Comparison of ENCODE assay signal across 10 mouse cellular contexts in genomic region chr6:88387836-88388724, GRCm38 (mm10). TPM values are rescaled to one million over a fixed set of nuclear protein-coding genes. Genes with fewer than 3 reads are reported as not detected.
DNase-seq lines count a peak whose midpoint lies in the region; ATAC-seq lines count a peak whose summit lies in the region.
"Had no signal": no experiment of that assay in that cellular context is flagged by ENCODE, and none has a peak within 500 bp of the region (broad histone marks: within the 10 kb centered on the region; RNA-seq: fewer than 3 reads in every experiment).

No protein-coding gene starts in this region.

- peak overlapping the region; percentile 72 for H3K27ac ChIP-seq in forebrain, embryonic 16.5 days (ENCODE audit: low read length)
- H3K27ac ChIP-seq in limb, embryonic 13.5 days = peak overlapping the region; percentile 58; the same call in 1 of the 2 replicates
- H3K27ac ChIP-seq: liver, embryonic 15.5 days had no signal

- no peaks in the 10 kb centered on the region for H3K27me3 ChIP-seq in forebrain, embryonic 16.5 days (replicated peaks; ENCODE audit: control insufficient read depth, insufficient read depth, low read length)
- H3K27me3 ChIP-seq in limb, embryonic 13.5 days = no peaks in the 10 kb centered on the region
- H3K27me3 ChIP-seq: liver, embryonic 15.5 days had no signal

- no peak overlapping the region for H3K4me3 ChIP-seq in forebrain, embryonic 16.5 days (replicated peaks; ENCODE audit: low read length)
- no peak overlapping the region for H3K4me3 ChIP-seq in limb, embryonic 13.5 days
- H3K4me3 ChIP-seq: liver, embryonic 15.5 days had no signal

- no peak overlapping the region for H3K9ac ChIP-seq in forebrain, embryonic 16.5 days (replicated peaks; ENCODE audit: low read depth, low read length)
- no peak overlapping the region for H3K9ac ChIP-seq in limb, embryonic 13.5 days
- H3K9ac ChIP-seq: liver, embryonic 15.5 days had no signal

- H3K4me2 ChIP-seq in forebrain, embryonic 16.5 days (ENCODE audit: low read length) = no peak overlapping the region
- no peak overlapping the region for H3K4me2 ChIP-seq in limb, embryonic 13.5 days (replicated peaks)
- H3K4me2 ChIP-seq: liver, embryonic 15.5 days had no signal

- intact Hi-C loops in heart, postnatal 36 days (cut with DNase I) = no loop called here

- DNase-seq in heart, adult 18-20 months = peak; percentile 8 to 10
- DNase-seq in heart, postnatal 36 days = no peak
- peak; percentile 15 for DNase-seq in 3T3-L1 (ENCODE audit: low read depth, low spot score)
- DNase-seq in gastrocnemius, adult 8-10 months (ENCODE audit: low spot score in 2 of 2) = no peak
- no peak for DNase-seq in thymus, postnatal 36 days
- no peak for DNase-seq in left cerebral cortex, adult 8-10 months (ENCODE audit: low spot score in 2 of 2)
- DNase-seq: thymus, adult 18-20 months had no signal

- 14% methylated on average over 8 of the region's 8 CpGs for WGBS in forebrain, embryonic 16.5 days
- 75% methylated on average over 8 of the region's 8 CpGs for WGBS in limb, embryonic 13.5 days

- no peaks in the 10 kb centered on the region for H3K9me3 ChIP-seq in forebrain, embryonic 16.5 days (ENCODE audit: control insufficient read depth, low read length)
- no peaks in the 10 kb centered on the region for H3K9me3 ChIP-seq in limb, embryonic 13.5 days
- H3K9me3 ChIP-seq: liver, embryonic 15.5 days had no signal

- peaks cover 17% of the 10 kb centered on the region for H3K4me1 ChIP-seq in forebrain, embryonic 16.5 days (replicated peaks; ENCODE audit: control insufficient read depth, insufficient read depth, low read length)
- peaks cover 44% of the 10 kb centered on the region for H3K4me1 ChIP-seq in limb, embryonic 13.5 days
- H3K4me1 ChIP-seq: liver, embryonic 15.5 days had no signal

- ATAC-seq in forebrain, embryonic 16.5 days = peak; percentile 82
- no peak for ATAC-seq in limb, embryonic 13.5 days (ENCODE audit: low FRiP score, low read depth)

- H3K36me3 ChIP-seq in forebrain, embryonic 16.5 days (ENCODE audit: control insufficient read depth, insufficient read depth) = no peaks in the 10 kb centered on the region
- 0 out of 2 replicates have a peak, but pooled peaks cover 5% of the 10 kb centered on the region for H3K36me3 ChIP-seq in limb, embryonic 13.5 days
- H3K36me3 ChIP-seq: liver, embryonic 15.5 days had no signal

RNA-seq across cellular contexts. Expression of gene Eefsec, which starts 58.3 kb away (rescaled TPM):
- 1 to 10 TPM; 8.5 to 8.9 TPM for total RNA-seq in heart, adult 18-20 months (2021)
- 1 to 10 TPM; 6.6 to 8.7 TPM for total RNA-seq in heart, postnatal 36 days (2021)
- 29.4 and 30.8 TPM in 2 replicates for polyA plus RNA-seq in forebrain, embryonic 16.5 days (2015; fragmentation: Nextera tagmentation; extraction: Ambion mirVana)
- 42.3 and 47.1 TPM in 2 replicates for polyA plus RNA-seq in limb, embryonic 13.5 days (2015; fragmentation: Nextera tagmentation; extraction: Ambion mirVana)
- total RNA-seq in gastrocnemius, adult 8-10 months (2022) = 1 to 10 TPM; 7.3 to 9.4 (median 8.7) TPM
- total RNA-seq in left cerebral cortex, adult 8-10 months (2022) = 10 to 100 TPM; 19.5 to 24.6 (median 23.4) TPM

Comparison
In these comparisons a context has a peak if more than half of its experiments do, and no peak if none do; other contexts are left out.
1. DNase-seq: peak in heart, adult 18-20 months (2 of 2) and 3T3-L1 (single experiment); none in heart, postnatal 36 days (0 of 2), gastrocnemius, adult 8-10 months (0 of 2), thymus, postnatal 36 days (0 of 2) and left cerebral cortex, adult 8-10 months (0 of 2).